Mouse (Mus musculus) embryonic facial prominence, embryonic 12.5 days (tissue): ENCODE results near the gene Serpina5. TPM values are rescaled to one million over a fixed set of nuclear protein-coding genes. Genes with fewer than 3 reads are reported as not detected.

Experiments
- ATAC-seq: fragments of 200-750 bp; cut with Nextera tagmentation; 2 replicates; pipeline ENCODE4 v1.8.0; 2017; ENCODE audit not compliant: insufficient number of reproducible peaks, insufficient read depth, low FRiP score, low TSS enrichment
- H3K27ac ChIP-seq: fragments of 300-500 bp; sonication (generic); 2 replicates; pipeline ENCODE4 v1.5.1; 2016; ENCODE audit warnings: mild to moderate bottlenecking
- H3K27me3 ChIP-seq: fragments of 300-500 bp; sonication (generic); 2 replicates; pipeline ENCODE4 v1.6.1; 2016; ENCODE audit warnings: mild to moderate bottlenecking, moderate library complexity
- H3K36me3 ChIP-seq: fragments of 300-500 bp; sonication (generic); 2 replicates; pipeline ENCODE4 v1.6.1; 2016; ENCODE audit warnings: mild to moderate bottlenecking
- H3K4me1 ChIP-seq: fragments of 300-500 bp; sonication (generic); 2 replicates; pipeline ENCODE4 v1.6.1; 2016
- H3K4me2 ChIP-seq: fragments of 300-500 bp; sonication (generic); replicated peaks from 2 replicates; pipeline ENCODE4 v1.6.1; 2016; ENCODE audit warnings: mild to moderate bottlenecking, moderate library complexity
- H3K4me3 ChIP-seq: fragments of 300-500 bp; sonication (generic); 2 replicates; pipeline ENCODE4 v1.5.1; 2016; ENCODE audit warnings: mild to moderate bottlenecking
- H3K9ac ChIP-seq: fragments of 300-500 bp; sonication (generic); 2 replicates; pipeline ENCODE4 v1.6.1; 2016; ENCODE audit warnings: mild to moderate bottlenecking, moderate library complexity
- H3K9me3 ChIP-seq: fragments of 300-500 bp; sonication (generic); 2 replicates; pipeline ENCODE4 v1.6.1; 2016; ENCODE audit warnings: mild to moderate bottlenecking, moderate library complexity
- WGBS: fragments of 180-500 bp; shearing (Covaris S2); methylation state at CpG from one replicate; pipeline ENCODE4 v1.1.7; 2016; 5-methylcytosine and 5-hydroxymethylcytosine counted together
- polyA plus RNA-seq: library from polyadenylated mRNA; unstranded; fragments of >200 nt; fragmentation: Nextera tagmentation; extraction: Ambion mirVana; gene quantifications from 2 replicates; pipeline ENCODE4 v1.2.1, GENCODE M21; 2016

Serpina5 gene
- not detected in 2 replicates for polyA plus RNA-seq

DNA sequence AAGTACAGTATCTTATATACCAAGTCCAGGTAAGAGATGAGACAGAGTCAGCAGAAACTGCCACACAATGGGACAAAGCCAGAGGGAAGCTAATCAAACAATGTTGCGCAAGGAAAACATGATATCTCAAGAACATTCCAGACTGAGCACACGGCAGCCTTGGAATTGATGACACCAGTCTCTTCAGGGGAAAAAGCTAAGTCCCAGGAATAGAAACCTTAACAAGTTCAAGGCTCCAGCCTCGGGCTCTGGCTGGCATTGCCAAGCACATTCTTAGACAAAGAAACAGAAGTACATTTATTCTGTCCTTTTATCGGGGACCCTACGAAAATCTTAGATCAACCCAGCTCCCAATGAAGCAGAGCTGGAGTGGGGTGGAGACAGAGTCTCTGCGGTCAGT lies at the start of gene Serpina5:
Gene Serpina5, plus strand, starts transcription at position 346 of the 400 bp plus-strand sequence.
- Histone ChIP-seq H3K36me3 (no peaks in the 10 kb centered on the region), H3K9ac (no peak within 1 kb of the TSS), H3K4me2 (no peak within 1 kb of the TSS), H3K4me1 (no peaks in the 10 kb centered on the region), H3K4me3 (no peak within 1 kb of the TSS), H3K27ac (no peak within 1 kb of the TSS), H3K9me3 (no peaks in the 10 kb centered on the region), H3K27me3 (no peaks in the 10 kb centered on the region)
- WGBS: 90% methylated on average over 6 of the region's 6 CpGs
- no peak for ATAC-seq

DNA sequence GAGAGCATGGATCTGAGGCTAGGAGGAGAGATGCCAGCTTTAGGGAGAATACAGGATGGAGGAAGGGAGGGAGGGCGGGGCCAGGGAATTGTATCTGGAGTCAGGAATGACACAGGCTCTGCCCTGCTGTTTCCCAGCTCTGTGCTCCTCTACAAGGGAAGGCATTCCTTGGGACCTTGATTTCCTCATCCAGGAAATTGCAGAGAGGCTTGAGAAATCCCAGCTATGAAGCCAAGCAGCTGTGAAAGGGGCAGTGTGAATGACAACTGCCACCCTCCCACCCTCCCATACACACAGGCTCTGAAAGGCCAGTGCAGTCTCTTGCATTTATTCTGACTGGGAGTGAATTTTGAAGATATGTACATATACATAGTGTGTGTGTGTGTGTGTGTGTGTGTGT lies 46.9 kb upstream of the Serpina5 start:
- ATAC-seq: no peak
- 50% methylated on average over 1 of the region's 1 CpGs for WGBS

DNA sequence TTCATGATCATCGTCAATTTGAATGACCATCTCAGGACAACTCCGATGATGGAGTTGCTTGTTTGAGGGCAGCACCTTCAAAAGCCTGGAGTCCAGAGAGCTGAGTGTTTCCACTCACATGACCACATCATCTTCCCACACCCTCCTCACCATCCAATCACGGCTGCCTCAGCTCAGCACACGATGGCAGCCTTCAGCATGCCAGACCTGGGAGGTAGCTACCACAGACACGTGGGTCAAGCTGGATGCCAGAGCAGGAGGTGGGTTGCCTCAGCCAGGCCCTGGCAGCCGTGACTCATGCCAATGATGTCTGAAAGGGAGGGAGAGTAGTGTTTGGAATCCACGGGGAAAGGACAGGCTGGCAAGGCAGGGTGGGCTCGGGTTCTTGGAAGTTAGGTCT lies 45.2 kb upstream of the Serpina5 start:
- Histone ChIP-seq H3K27me3 (no peaks in the 10 kb centered on the region), H3K27ac (no peak overlapping the region), H3K4me1 (no peaks in the 10 kb centered on the region), H3K4me3 (no peak overlapping the region), H3K9ac (no peak overlapping the region), H3K9me3 (no peaks in the 10 kb centered on the region), H3K36me3 (no peaks in the 10 kb centered on the region), H3K4me2 (no peak overlapping the region)
- no peak for ATAC-seq
- 81% methylated on average over 8 of the region's 8 CpGs for WGBS

More for the DNA sequence above, 46.9 kb upstream of the Serpina5 start:
- Histone ChIP-seq H3K27me3 (no peaks in the 10 kb centered on the region), H3K27ac (no peak overlapping the region), H3K4me3 (no peak overlapping the region), H3K4me2 (no peak overlapping the region), H3K36me3 (no peaks in the 10 kb centered on the region), H3K9ac (no peak overlapping the region), H3K9me3 (no peaks in the 10 kb centered on the region), H3K4me1 (no peaks in the 10 kb centered on the region)

DNA sequence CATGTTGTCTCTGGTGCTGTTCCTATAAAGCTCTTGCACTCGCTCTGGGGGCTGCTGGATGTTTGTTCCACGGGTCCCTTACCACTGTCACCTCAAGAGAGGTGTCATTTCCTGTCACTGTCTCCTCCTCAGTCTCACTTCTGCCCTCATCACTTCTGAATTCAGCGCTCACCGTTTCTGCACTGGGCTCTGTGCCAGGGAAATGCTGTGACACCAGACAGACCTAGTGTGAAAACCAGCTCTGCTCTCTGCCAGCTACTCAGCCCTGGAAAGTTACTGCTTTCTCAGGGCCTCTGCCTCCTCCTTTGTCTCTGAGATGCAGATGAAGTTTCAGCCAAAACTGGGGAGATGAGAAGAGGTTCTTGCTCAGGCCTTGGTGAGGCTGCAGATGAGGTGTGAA lies 43.9 kb upstream of the Serpina5 start:
- 53% methylated on average over 4 of the region's 4 CpGs for WGBS
- H3K4me2 ChIP-seq: no peak overlapping the region
- ATAC-seq: no peak

DNA sequence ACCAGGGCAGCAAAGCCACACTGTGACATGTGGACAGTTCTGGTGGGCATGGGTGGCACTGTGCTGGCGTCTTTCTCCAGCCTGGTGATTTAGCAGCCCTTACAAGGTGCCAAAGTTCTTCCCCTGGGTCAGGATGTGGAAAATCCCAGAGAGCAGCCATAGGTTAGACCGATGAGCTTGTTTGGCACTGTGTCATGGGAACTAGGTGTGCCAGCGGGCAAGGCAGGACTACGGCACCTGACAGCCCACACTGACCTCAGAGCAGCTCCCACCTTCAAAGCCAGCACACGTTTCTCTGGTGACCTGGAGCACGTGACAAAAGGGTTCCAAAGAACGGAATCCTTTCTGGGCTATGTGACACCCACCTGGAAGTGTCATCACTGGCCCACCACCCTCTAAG lies 43.4 kb upstream of the Serpina5 start:
- H3K4me1 ChIP-seq: no peaks in the 10 kb centered on the region
- no peak overlapping the region for H3K9ac ChIP-seq
- no peaks in the 10 kb centered on the region for H3K9me3 ChIP-seq
- H3K27me3 ChIP-seq: no peaks in the 10 kb centered on the region
- H3K27ac ChIP-seq: no peak overlapping the region
- H3K36me3 ChIP-seq: no peaks in the 10 kb centered on the region
- no peak overlapping the region for H3K4me2 ChIP-seq
- 78% methylated on average over 7 of the region's 7 CpGs for WGBS
- no peak for ATAC-seq
- no peak overlapping the region for H3K4me3 ChIP-seq

More for the DNA sequence above, 43.9 kb upstream of the Serpina5 start:
- Histone ChIP-seq H3K27me3 (no peaks in the 10 kb centered on the region), H3K36me3 (no peaks in the 10 kb centered on the region), H3K4me1 (no peaks in the 10 kb centered on the region), H3K9me3 (no peaks in the 10 kb centered on the region), H3K4me3 (no peak overlapping the region), H3K9ac (no peak overlapping the region), H3K27ac (no peak overlapping the region)

DNA sequence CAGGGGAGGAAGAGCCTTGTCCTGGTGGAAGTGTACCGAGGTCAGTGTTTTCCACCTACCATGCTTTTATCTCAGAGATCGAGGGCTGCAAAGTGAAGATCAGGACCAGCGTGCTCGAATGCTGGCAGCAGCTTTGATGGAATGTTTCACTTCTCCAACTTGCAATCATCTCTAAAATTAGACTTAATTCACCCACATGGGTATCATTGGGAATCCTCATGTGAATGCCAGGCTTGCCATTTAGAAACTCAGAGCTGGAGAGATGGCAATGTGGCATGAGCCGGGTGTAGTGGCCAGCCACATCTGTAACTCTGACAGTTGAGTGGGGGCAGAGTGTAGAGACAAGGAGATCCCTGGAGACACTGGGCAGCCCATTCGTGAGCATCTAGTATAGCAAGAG lies 40.8 kb upstream of the Serpina5 start:
- Histone ChIP-seq H3K9ac (no peak overlapping the region), H3K4me2 (no peak overlapping the region), H3K4me3 (no peak overlapping the region), H3K36me3 (no peaks in the 10 kb centered on the region), H3K9me3 (no peaks in the 10 kb centered on the region), H3K27ac (no peak overlapping the region), H3K27me3 (no peaks in the 10 kb centered on the region), H3K4me1 (no peaks in the 10 kb centered on the region)
- WGBS: 76% methylated on average over 6 of the region's 6 CpGs
- no peak for ATAC-seq

DNA sequence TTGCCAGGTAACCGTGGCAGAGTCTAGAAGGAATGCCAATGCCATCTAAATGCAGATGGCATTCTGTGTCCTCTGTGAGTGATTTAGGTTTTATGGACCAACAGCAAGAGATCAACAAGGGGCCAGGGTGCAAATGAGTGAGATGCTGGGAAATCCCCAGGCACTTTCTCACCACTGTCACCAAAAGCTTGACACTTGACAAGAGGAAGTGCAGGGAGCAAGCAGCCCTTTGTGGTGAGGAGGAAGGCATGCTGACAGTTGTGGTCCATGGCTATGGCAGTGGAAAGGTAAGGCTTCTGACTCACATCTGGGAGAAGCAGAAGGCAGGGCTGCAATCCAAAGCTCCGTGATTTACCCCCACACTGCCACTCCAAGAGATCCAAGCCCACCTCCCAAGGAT lies 39.1 kb upstream of the Serpina5 start:
- Histone ChIP-seq H3K4me3 (no peak overlapping the region), H3K27me3 (no peaks in the 10 kb centered on the region), H3K9ac (no peak overlapping the region), H3K9me3 (no peaks in the 10 kb centered on the region), H3K27ac (no peak overlapping the region), H3K4me1 (no peaks in the 10 kb centered on the region), H3K4me2 (no peak overlapping the region), H3K36me3 (no peaks in the 10 kb centered on the region)
- ATAC-seq: no peak
- 63% methylated on average over 2 of the region's 2 CpGs for WGBS

DNA sequence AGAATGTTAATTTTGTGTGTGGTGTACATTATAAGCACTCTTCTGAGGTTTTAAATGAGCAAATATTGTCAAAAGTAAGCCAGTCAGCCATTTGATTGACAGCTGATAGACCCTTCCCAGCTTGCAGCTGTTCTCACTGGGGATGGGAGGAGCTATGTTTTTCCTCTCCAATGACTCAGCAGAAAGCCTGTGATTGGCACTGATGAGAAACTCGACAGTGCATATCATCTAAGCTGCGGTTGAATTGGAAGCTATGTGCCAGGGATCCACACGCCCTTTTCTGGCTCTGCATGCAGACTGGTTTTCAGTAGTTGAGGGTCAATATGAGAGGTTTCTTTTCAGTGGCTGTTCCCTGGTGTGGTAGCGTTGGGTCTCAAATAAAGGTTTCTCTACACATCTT lies 36.4 kb upstream of the Serpina5 start:
- H3K27ac ChIP-seq: no peak overlapping the region
- H3K4me1 ChIP-seq: no peaks in the 10 kb centered on the region
- H3K4me3 ChIP-seq: no peak overlapping the region
- H3K36me3 ChIP-seq: no peaks in the 10 kb centered on the region
- H3K27me3 ChIP-seq: no peaks in the 10 kb centered on the region
- no peak overlapping the region for H3K9ac ChIP-seq
- 58% methylated on average over 4 of the region's 4 CpGs for WGBS
- H3K9me3 ChIP-seq: no peaks in the 10 kb centered on the region
- H3K4me2 ChIP-seq: no peak overlapping the region
- ATAC-seq: no peak

DNA sequence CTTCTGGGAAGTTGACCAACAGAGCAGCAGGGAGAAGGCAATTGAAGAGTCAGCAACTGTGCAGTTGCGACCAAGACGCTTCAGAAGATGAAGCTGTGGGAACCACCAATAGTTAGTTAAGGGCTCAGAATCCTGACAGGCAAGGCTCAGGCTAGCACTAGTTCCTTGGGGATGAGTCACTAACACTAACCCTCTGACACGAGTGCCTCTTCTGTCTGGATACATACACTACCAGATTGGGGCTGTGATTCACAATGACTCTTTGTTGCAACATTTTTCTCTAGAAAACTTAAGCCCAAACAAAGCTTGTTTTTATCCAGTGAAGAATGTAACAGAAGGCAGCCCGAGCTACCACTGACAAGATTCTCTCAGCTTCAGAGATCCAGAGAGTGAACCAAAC lies 35.9 kb upstream of the Serpina5 start:
- Histone ChIP-seq H3K36me3 (no peaks in the 10 kb centered on the region), H3K9me3 (no peaks in the 10 kb centered on the region), H3K27me3 (no peaks in the 10 kb centered on the region), H3K9ac (no peak overlapping the region), H3K27ac (no peak overlapping the region), H3K4me3 (no peak overlapping the region), H3K4me1 (no peaks in the 10 kb centered on the region), H3K4me2 (no peak overlapping the region)
- no peak for ATAC-seq
- 66% methylated on average over 4 of the region's 4 CpGs for WGBS

DNA sequence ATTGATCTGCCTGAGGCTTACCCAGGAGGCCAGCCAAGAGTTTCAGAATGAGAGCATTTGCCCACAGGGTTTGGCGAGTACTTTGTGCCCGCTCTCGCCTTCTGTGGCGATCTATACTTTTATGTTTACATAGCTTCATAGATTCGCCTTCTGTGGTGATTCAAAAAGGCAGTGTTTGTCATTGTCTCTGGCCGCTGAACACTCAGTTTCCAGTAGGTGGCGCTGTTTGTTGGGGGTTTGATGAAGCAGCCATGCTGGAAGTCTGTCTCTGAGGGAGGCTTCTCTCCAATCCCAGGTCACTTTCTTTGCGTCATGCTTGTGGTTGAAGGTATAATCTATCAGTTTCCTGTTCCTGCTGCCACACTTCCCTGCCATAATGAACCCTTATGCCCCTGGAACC lies 34.7 kb upstream of the Serpina5 start:
- no peak overlapping the region for H3K9ac ChIP-seq
- no peak for ATAC-seq
- H3K4me1 ChIP-seq: no peaks in the 10 kb centered on the region
- no peaks in the 10 kb centered on the region for H3K27me3 ChIP-seq
- H3K27ac ChIP-seq: no peak overlapping the region
- H3K9me3 ChIP-seq: no peaks in the 10 kb centered on the region
- WGBS: 25% methylated on average over 8 of the region's 8 CpGs
- no peak overlapping the region for H3K4me2 ChIP-seq
- no peaks in the 10 kb centered on the region for H3K36me3 ChIP-seq
- H3K4me3 ChIP-seq: no peak overlapping the region

DNA sequence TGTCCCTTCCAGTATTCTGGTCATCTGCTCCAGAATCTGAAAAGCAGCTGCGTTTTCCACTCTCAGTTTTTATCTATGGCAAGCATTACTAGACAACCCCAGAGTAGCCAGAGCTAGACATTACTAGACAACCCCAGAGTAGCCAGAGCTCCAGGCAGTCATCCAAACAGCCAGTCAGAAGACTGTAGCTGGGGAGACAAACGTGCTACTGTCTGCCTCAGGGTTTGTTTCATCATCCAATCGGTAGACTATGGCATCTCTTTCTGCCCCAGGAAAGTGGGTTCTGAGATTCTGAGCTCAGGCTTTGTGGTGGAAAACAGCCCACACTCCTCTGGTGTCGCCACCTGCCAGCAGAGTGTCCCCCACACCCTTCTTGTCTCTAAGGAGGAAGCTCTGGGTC lies 33.4 kb upstream of the Serpina5 start:
- Histone ChIP-seq H3K27me3 (no peaks in the 10 kb centered on the region), H3K4me2 (0 out of 2 replicates have a peak overlapping the region, but pooled peaks have one; percentile 9), H3K9me3 (no peaks in the 10 kb centered on the region), H3K4me1 (no peaks in the 10 kb centered on the region), H3K9ac (no peak overlapping the region), H3K36me3 (no peaks in the 10 kb centered on the region), H3K4me3 (0 out of 2 replicates have a peak overlapping the region, but pooled peaks have one; percentile 3), H3K27ac (no peak overlapping the region)
- ATAC-seq: no peak
- 27% methylated on average over 4 of the region's 4 CpGs for WGBS

DNA sequence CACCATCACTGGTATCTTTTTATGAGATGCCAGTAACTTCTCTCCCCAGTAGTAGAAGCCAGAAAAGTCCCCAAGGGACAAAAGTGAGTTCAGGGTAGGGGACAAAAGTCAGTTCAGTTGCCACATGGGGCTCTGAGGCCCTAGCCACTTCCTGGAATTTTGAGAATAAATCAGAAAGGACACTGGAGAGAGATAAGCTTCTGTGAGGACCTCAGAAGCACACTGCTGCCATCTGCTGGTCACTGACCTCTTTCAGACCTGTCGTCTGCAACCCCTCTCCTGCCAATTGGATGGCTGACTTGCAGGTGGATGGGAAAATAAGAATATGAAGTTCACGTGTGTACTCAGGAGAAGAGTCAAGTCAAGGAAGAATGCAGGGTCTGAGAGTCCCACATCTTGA lies 31.3 kb upstream of the Serpina5 start:
- 6% methylated on average over 2 of the region's 2 CpGs for WGBS
- ATAC-seq: no peak
- Histone ChIP-seq H3K9me3 (no peaks in the 10 kb centered on the region), H3K36me3 (no peaks in the 10 kb centered on the region), H3K4me1 (no peaks in the 10 kb centered on the region), H3K4me3 (no peak overlapping the region), H3K27me3 (no peaks in the 10 kb centered on the region), H3K4me2 (no peak overlapping the region), H3K27ac (no peak overlapping the region), H3K9ac (no peak overlapping the region)

DNA sequence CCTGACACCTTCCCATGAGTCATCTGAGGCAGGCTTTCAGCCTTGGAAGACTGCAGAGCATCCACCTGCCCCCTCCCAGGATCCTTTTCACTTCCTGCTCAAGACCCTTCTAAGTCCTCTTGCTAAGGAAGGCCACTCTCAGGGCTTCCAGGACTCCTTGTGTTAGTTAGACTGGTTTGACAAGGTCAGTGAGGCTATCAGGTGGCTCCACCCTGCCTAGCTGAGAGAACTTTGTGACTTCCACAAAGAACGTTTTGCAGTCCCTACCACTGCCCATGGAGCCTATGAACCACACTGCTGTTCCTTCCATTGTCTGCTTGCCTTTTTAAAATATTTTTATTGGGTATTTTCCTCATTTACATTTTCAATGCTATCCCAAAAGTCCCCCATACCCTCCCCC lies 29.2 kb upstream of the Serpina5 start:
- H3K4me2 ChIP-seq: no peak overlapping the region
- no peak for ATAC-seq
- WGBS: 47% methylated on average over 1 of the region's 1 CpGs

More for the DNA sequence above, 29.2 kb upstream of the Serpina5 start:
- no peaks in the 10 kb centered on the region for H3K4me1 ChIP-seq
- H3K27ac ChIP-seq: no peak overlapping the region
- H3K9me3 ChIP-seq: no peaks in the 10 kb centered on the region
- H3K4me3 ChIP-seq: no peak overlapping the region
- no peaks in the 10 kb centered on the region for H3K36me3 ChIP-seq
- H3K9ac ChIP-seq: no peak overlapping the region
- no peaks in the 10 kb centered on the region for H3K27me3 ChIP-seq
